Mouse (Mus musculus): ENCODE data around the gene Gipc1. TPM values are rescaled to one million over a fixed set of nuclear protein-coding genes. Genes with fewer than 3 reads are reported as not detected.

The Gipc1 gene
- total and polyA plus RNA-seq, 3 experiments = 21.0 to 25.8 (median 22.6) TPM

- peaks cover 32% of the 10 kb centered on the region for H3K27me3 ChIP-seq (replicated peaks)
- no peak overlapping the region for H3K27ac ChIP-seq (ENCODE audit: insufficient read depth, low read depth)
- in situ Hi-C loops (cut with MboI; ENCODE audit: low pct_ligation_motif_present, low pct_unique_long_range_greater_than_20kb, low sequenced_read_pairs) (no loop called here), dilution Hi-C loops (cut with MboI; ENCODE audit: extremely low pct_ligation_motif_present, extremely low pct_unique_long_range_greater_than_20kb, low sequenced_read_pairs) (no loop called here)
- no peak overlapping the region for H3K9ac ChIP-seq (ENCODE audit: insufficient read depth, low read depth)
- no peak overlapping the region for H3K4me2 ChIP-seq (ENCODE audit: insufficient read depth, low read depth, poor library complexity, severe bottlenecking)
- H3K4me1 ChIP-seq (ENCODE audit: control insufficient read depth in 1 of 2, insufficient read depth in 2 of 2) = no peaks in the 10 kb centered on the region
- H3K36me3 ChIP-seq (replicated peaks in 1 of 2; ENCODE audit: control insufficient read depth in 1 of 2, insufficient read depth in 1 of 2, low read length in 1 of 2) = no peaks in the 10 kb centered on the region
- H3K9me3 ChIP-seq (replicated peaks; ENCODE audit: low read length) = peaks cover 7% of the 10 kb centered on the region
- H3K79me2 ChIP-seq (replicated peaks; ENCODE audit: control insufficient read depth, extremely low read depth, insufficient read depth, poor library complexity, severe bottlenecking) = no peaks in the 10 kb centered on the region
- TF ChIP-seq ZNF384 (IDR thresholded peaks at IDR 0.05; ENCODE audit: low read depth, low read length) (no peak), HCFC1 (IDR thresholded peaks at IDR 0.05; ENCODE audit: low read depth, low read length) (no peak)
- H3K4me3 ChIP-seq (replicated peaks in 1 of 3; ENCODE audit: low read depth in 2 of 3, low read length in 2 of 3, poor library complexity in 1 of 3) = no peak overlapping the region
- no peak for DNase-seq (ENCODE audit: extremely low read depth)
Observed at GRCm38 (mm10) chr8:83638856-83639255, 13.6 kb upstream of the Gipc1 start.

GRCm38 (mm10) chr8:83639649-83640048 is 12.8 kb upstream of the Gipc1 start:
- H3K79me2 ChIP-seq (replicated peaks; ENCODE audit: control insufficient read depth, extremely low read depth, insufficient read depth, poor library complexity, severe bottlenecking) = no peaks in the 10 kb centered on the region

GRCm38 (mm10) chr8:83647511-83647910 is 5.0 kb upstream of the Gipc1 start:
- H3K9ac ChIP-seq (ENCODE audit: insufficient read depth, low read depth) = no peak overlapping the region
- peaks cover 0 to 6% of the 10 kb centered on the region in 2 experiments; a peak in 2 of 4 replicates for H3K4me1 ChIP-seq (ENCODE audit: control insufficient read depth in 1 of 2, insufficient read depth in 2 of 2)
- H3K4me3 ChIP-seq (replicated peaks in 1 of 3; ENCODE audit: low read depth in 2 of 3, low read length in 2 of 3, poor library complexity in 1 of 3) = no peak overlapping the region
- H3K27me3 ChIP-seq (replicated peaks) = peaks cover 30% of the 10 kb centered on the region
- TF ChIP-seq JUN (IDR thresholded peaks at IDR 0.05; ENCODE audit: insufficient read depth, low read depth, low read length) (no peak), ETS1 (conservative IDR thresholded peaks at IDR 0.05; ENCODE audit: low read depth, low read length) (no peak), USF1 (IDR thresholded peaks at IDR 0.05; ENCODE audit: low read depth, low read length) (no peak), HCFC1 (IDR thresholded peaks at IDR 0.05; ENCODE audit: low read depth, low read length) (no peak)
- H3K36me3 ChIP-seq (replicated peaks in 1 of 2; ENCODE audit: control insufficient read depth in 1 of 2, insufficient read depth in 1 of 2, low read length in 1 of 2) = no peaks in the 10 kb centered on the region
- no peak for DNase-seq (ENCODE audit: extremely low read depth)
- in situ Hi-C loops (cut with MboI; ENCODE audit: low pct_ligation_motif_present, low pct_unique_long_range_greater_than_20kb, low sequenced_read_pairs) = no loop called here
- no peaks in the 10 kb centered on the region for H3K79me2 ChIP-seq (replicated peaks; ENCODE audit: control insufficient read depth, extremely low read depth, insufficient read depth, poor library complexity, severe bottlenecking)
- H3K27ac ChIP-seq (ENCODE audit: insufficient read depth, low read depth) = no peak overlapping the region
- H3K9me3 ChIP-seq (replicated peaks; ENCODE audit: low read length) = peaks cover 33% of the 10 kb centered on the region
- H3K4me2 ChIP-seq (ENCODE audit: insufficient read depth, low read depth, poor library complexity, severe bottlenecking) = no peak overlapping the region
- dilution Hi-C loops (cut with MboI; ENCODE audit: extremely low pct_ligation_motif_present, extremely low pct_unique_long_range_greater_than_20kb, low sequenced_read_pairs) = no loop called here

More at GRCm38 (mm10) chr8:83639649-83640048, 12.8 kb upstream of the Gipc1 start:
- no peak overlapping the region for H3K9ac ChIP-seq (ENCODE audit: insufficient read depth, low read depth)
- no peaks in the 10 kb centered on the region for H3K36me3 ChIP-seq (replicated peaks in 1 of 2; ENCODE audit: control insufficient read depth in 1 of 2, insufficient read depth in 1 of 2, low read length in 1 of 2)
- H3K4me2 ChIP-seq (ENCODE audit: insufficient read depth, low read depth, poor library complexity, severe bottlenecking) = no peak overlapping the region
- no peak for DNase-seq (ENCODE audit: extremely low read depth)
- no peak for TF ChIP-seq PAX5 (IDR thresholded peaks at IDR 0.05; ENCODE audit: low read length)
- TF ChIP-seq NELFE (IDR thresholded peaks at IDR 0.05; ENCODE audit: low read depth, low read length) = no peak
- no peak for TF ChIP-seq POLR2AphosphoS2 (IDR thresholded peaks at IDR 0.05; ENCODE audit: low read depth, low read length)
- no peak for TF ChIP-seq RAD21 (IDR thresholded peaks at IDR 0.05; ENCODE audit: low read depth, low read length)
- no peak for TF ChIP-seq MAFK (IDR thresholded peaks at IDR 0.05; ENCODE audit: insufficient replicate concordance, low read length)
- H3K4me3 ChIP-seq (replicated peaks in 1 of 3; ENCODE audit: low read depth in 2 of 3, low read length in 2 of 3, poor library complexity in 1 of 3) = no peak overlapping the region
- peaks cover 7% of the 10 kb centered on the region for H3K9me3 ChIP-seq (replicated peaks; ENCODE audit: low read length)
- in situ Hi-C loops (cut with MboI; ENCODE audit: low pct_ligation_motif_present, low pct_unique_long_range_greater_than_20kb, low sequenced_read_pairs) = no loop called here
- no peaks in the 10 kb centered on the region for H3K4me1 ChIP-seq (ENCODE audit: control insufficient read depth in 1 of 2, insufficient read depth in 2 of 2)
- dilution Hi-C loops (cut with MboI; ENCODE audit: extremely low pct_ligation_motif_present, extremely low pct_unique_long_range_greater_than_20kb, low sequenced_read_pairs) = no loop called here
- H3K27me3 ChIP-seq (replicated peaks) = peaks cover 37% of the 10 kb centered on the region
- no peak overlapping the region for H3K27ac ChIP-seq (ENCODE audit: insufficient read depth, low read depth)
